Mouse (Mus musculus): Measurements from ENCODE around the gene Cacybp. TPM values are rescaled to one million over a fixed set of nuclear protein-coding genes. Genes with fewer than 3 reads are reported as not detected.

Gene Cacybp
- polyA plus RNA-seq (2015; fragmentation: Nextera tagmentation; extraction: Ambion mirVana) = 146 and 162 TPM in 2 replicates

GRCm38 (mm10) chr1:160212703-160213669 is at the start of gene Cacybp:
Cacybp (minus strand) TSS chr1:160212875.

GRCm38 (mm10) chr1:160194529-160195336 is 17.9 kb downstream of the Cacybp start, which contains the start of gene Mrps14:
Mrps14 (plus strand) TSS chr1:160195215.

GRCm38 (mm10) chr1:160153480-160153879 is 59.2 kb downstream of the Cacybp start, which contains the start of gene Tnn:
Tnn (minus strand) TSS chr1:160153580.

Other genes with a start within 250 kb of the Cacybp start
- 43.0 and 53.7 TPM in 2 replicates for gene 4930523C07Rik, start 168.5 kb downstream of the Cacybp start, polyA plus RNA-seq (2015; fragmentation: Nextera tagmentation; extraction: Ambion mirVana)
- 0.42 and 0.45 TPM in 2 replicates for gene Tnn, start 59.3 kb downstream of the Cacybp start, polyA plus RNA-seq (2015; fragmentation: Nextera tagmentation; extraction: Ambion mirVana)
- gene Mrps14, start 17.7 kb downstream of the Cacybp start, polyA plus RNA-seq (2015; fragmentation: Nextera tagmentation; extraction: Ambion mirVana) = 210 and 226 TPM in 2 replicates

All from spleen, postnatal 0 days (tissue).